ENCODE assay signal across 8 mouse cellular contexts in the genomic region with DNA sequence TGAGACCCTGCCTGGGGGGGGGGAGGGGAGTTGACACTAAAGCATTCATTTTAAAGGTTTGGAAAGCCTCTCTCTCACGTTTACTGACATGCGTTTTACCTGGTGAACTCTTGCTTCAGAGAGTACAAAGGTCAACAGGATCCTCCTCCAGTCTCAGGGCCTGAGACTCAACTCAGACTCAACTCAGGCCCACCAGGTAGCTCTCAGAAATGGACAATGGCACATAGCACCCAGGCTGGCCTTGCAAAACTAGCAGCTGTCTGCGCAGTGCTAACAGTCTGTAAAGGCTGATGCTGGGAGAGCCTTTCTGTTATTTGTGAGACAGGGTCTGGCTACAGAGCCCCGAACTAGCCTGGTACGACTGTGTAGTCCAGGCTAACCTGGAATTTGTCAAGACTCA. TPM values are rescaled to one million over a fixed set of nuclear protein-coding genes. Genes with fewer than 3 reads are reported as not detected.
DNase-seq lines count a peak whose midpoint lies in the region; ATAC-seq and TF ChIP-seq lines count a peak whose summit lies in the region.

No protein-coding gene starts in this region.

- WGBS in heart, embryonic 10.5 days = 45% methylated on average over 5 of the region's 5 CpGs
- WGBS in hindbrain, postnatal 0 days = 70% methylated on average over 5 of the region's 5 CpGs
- 49% methylated on average over 5 of the region's 5 CpGs for WGBS in midbrain, embryonic 10.5 days

- H3K4me3 ChIP-seq in heart, embryonic 10.5 days = peak overlapping the region; percentile 92
- no peak overlapping the region for H3K4me3 ChIP-seq in hindbrain, postnatal 0 days (ENCODE audit: low read length)
- peak overlapping the region; percentile 85 for H3K4me3 ChIP-seq in midbrain, embryonic 10.5 days

- TF ChIP-seq CTCF in hindbrain, postnatal 0 days (IDR thresholded peaks at IDR 0.05; ENCODE audit: low read depth) = no peak

- 0 out of 2 replicates have a peak, but pooled peaks cover 6% of the 10 kb centered on the region for H3K36me3 ChIP-seq in heart, embryonic 10.5 days
- H3K36me3 ChIP-seq in hindbrain, postnatal 0 days (ENCODE audit: insufficient read depth, low read length) = no peaks in the 10 kb centered on the region
- peaks cover 6% of the 10 kb centered on the region; the same call in 1 of the 2 replicates for H3K36me3 ChIP-seq in midbrain, embryonic 10.5 days

- ATAC-seq in hindbrain, postnatal 0 days = no peak

- H3K4me1 ChIP-seq in heart, embryonic 10.5 days = peaks cover 44% of the 10 kb centered on the region
- peaks cover 21% of the 10 kb centered on the region for H3K4me1 ChIP-seq in hindbrain, postnatal 0 days (ENCODE audit: insufficient read depth, low read length)
- H3K4me1 ChIP-seq in midbrain, embryonic 10.5 days = peaks cover 49% of the 10 kb centered on the region

- no peak for DNase-seq in heart, embryonic 10.5 days (ENCODE audit: low spot score)
- no peak for DNase-seq in heart, adult 11 months
- peak; percentile 41 for DNase-seq in adipocyte (ENCODE audit: low spot score)
- no peak for DNase-seq in hindbrain, postnatal 0 days (ENCODE audit: low spot score)
- DNase-seq in midbrain, embryonic 10.5 days (ENCODE audit: low spot score) = peak; percentile 13
- no peak for DNase-seq in right cerebral cortex, adult 2 months (ENCODE audit: low spot score in 2 of 2)
- DNase-seq in frontal cortex, postnatal 25 days (ENCODE audit: low spot score in 2 of 2) = no peak
- DNase-seq in adrenal gland, adult 18-20 months (ENCODE audit: low spot score in 2 of 2) = no peak

- H3K4me2 ChIP-seq in hindbrain, postnatal 0 days (ENCODE audit: low read depth, low read length) = peak overlapping the region; percentile 60

- no peaks in the 10 kb centered on the region for H3K27me3 ChIP-seq in heart, embryonic 10.5 days (ENCODE audit: insufficient read depth, poor library complexity, severe bottlenecking)
- H3K27me3 ChIP-seq in hindbrain, postnatal 0 days (ENCODE audit: insufficient read depth, low read length) = no peaks in the 10 kb centered on the region
- H3K27me3 ChIP-seq in midbrain, embryonic 10.5 days (ENCODE audit: low read depth, poor library complexity, severe bottlenecking) = peaks cover 14% of the 10 kb centered on the region; the same call in 1 of the 2 replicates

- H3K9me3 ChIP-seq in heart, embryonic 10.5 days = no peaks in the 10 kb centered on the region
- no peaks in the 10 kb centered on the region for H3K9me3 ChIP-seq in hindbrain, postnatal 0 days (ENCODE audit: low read length)
- no peaks in the 10 kb centered on the region for H3K9me3 ChIP-seq in midbrain, embryonic 10.5 days (replicated peaks)

- H3K9ac ChIP-seq in hindbrain, postnatal 0 days (replicated peaks; ENCODE audit: low read length) = no peak overlapping the region

- H3K27ac ChIP-seq in heart, embryonic 10.5 days = peak overlapping the region; percentile 97
- no peak overlapping the region for H3K27ac ChIP-seq in hindbrain, postnatal 0 days
- H3K27ac ChIP-seq in midbrain, embryonic 10.5 days (replicated peaks) = peak overlapping the region; percentile 94

RNA-seq across cellular contexts. Expression of a gene that starts 1.3 kb away (rescaled TPM):
- 273 and 300 TPM in 2 replicates for polyA plus RNA-seq in heart, embryonic 10.5 days (2016; fragmentation: Nextera tagmentation; extraction: Ambion mirVana)
- 115 and 170 TPM in 2 replicates for total RNA-seq in hindbrain, postnatal 0 days (2014; rRNA removed)
- polyA plus RNA-seq in hindbrain, postnatal 0 days (2015; fragmentation: Nextera tagmentation; extraction: Ambion mirVana) = 162 and 163 TPM in 2 replicates
- polyA plus RNA-seq in midbrain, embryonic 10.5 days (2016; fragmentation: Nextera tagmentation; extraction: Ambion mirVana) = 100 and 133 TPM in 2 replicates
- total RNA-seq in adrenal gland, adult 18-20 months (2021) = 100 to 1,000 TPM; 143 to 261 TPM

RNA-seq across cellular contexts. Expression of a gene that starts 32.6 kb away (rescaled TPM):
- 0.07 and 0.09 TPM in 2 replicates for polyA plus RNA-seq in heart, embryonic 10.5 days (2016; fragmentation: Nextera tagmentation; extraction: Ambion mirVana)
- total RNA-seq in hindbrain, postnatal 0 days (2014; rRNA removed) = 12.4 and 13.6 TPM in 2 replicates
- 7.6 and 8.2 TPM in 2 replicates for polyA plus RNA-seq in hindbrain, postnatal 0 days (2015; fragmentation: Nextera tagmentation; extraction: Ambion mirVana)
- 0.58 and 1.1 TPM in 2 replicates for polyA plus RNA-seq in midbrain, embryonic 10.5 days (2016; fragmentation: Nextera tagmentation; extraction: Ambion mirVana)
- 1 to 10 TPM; 4.4 to 5.4 TPM for total RNA-seq in adrenal gland, adult 18-20 months (2021)

Comparison
In these comparisons a context has a peak if more than half of its experiments do, and no peak if none do; other contexts are left out.
1. DNase-seq: peak in adipocyte (single experiment) and midbrain, embryonic 10.5 days (single experiment); none in heart, embryonic 10.5 days (single experiment), heart, adult 11 months (single experiment), hindbrain, postnatal 0 days (single experiment), right cerebral cortex, adult 2 months (0 of 2), frontal cortex, postnatal 25 days (0 of 2) and adrenal gland, adult 18-20 months (0 of 2).